Mouse (Mus musculus): ENCODE measurements at regions not wholly inside any gene's neighbourhood (a gene's known extent, or its start where the extent isn't known, plus 50 kb on each side); places are given as distances from the start of the nearest gene placed in this dataset.

DNA sequence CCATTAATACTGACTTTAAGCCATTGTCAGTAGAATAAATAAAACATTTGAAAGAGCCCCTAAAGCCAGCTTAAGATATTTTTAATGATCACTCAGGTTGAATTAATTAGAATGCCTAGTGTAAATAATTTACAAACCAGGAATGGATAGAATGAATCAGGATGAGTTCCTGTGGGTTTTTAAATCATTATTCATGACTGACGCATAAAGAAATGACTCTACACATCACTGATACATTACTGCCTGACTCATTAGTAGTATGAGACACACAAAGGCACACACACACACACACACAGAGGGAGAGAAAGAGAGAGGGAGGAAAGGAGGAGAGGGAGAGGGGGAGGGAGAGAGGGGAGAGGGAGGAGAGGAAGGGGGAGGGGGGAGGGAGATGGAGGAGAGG, 612.0 kb downstream of the Ipmk start:
- DNase-seq (ENCODE audit: low spot score in 2 of 2): no peak

DNA sequence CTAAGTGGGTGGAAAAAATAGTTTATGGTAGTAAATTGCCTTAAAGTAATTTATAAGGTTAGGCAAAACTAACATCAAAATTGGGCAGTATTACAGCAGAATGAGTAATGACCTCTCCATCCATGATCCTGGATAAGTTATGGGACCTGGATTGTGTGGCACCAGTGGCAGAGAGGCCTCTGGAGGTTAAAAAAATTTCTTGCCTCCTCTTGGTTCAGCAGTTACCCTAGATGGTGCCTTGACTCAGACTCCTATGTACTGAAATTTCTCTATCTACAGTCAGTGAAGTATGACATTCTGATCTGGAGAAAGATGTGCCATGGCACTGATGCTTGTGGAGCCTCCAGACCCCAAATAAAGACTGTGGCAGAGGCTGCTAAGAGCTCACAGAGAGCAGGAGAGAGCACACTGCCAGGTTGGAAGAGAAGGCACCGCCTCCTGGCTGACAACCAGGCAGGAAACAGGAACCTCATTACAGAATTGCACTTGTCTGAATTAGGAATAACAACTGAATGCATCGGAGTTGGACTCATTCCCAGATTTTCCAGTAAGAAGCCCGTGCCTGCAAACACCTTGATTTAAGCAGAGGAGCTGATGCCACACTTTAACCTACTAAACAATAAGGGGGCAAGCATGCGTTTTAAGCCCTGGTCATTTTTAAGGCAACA, 613.0 kb downstream of the Ipmk start:
- no peak for DNase-seq (ENCODE audit: low spot score in 2 of 2)

DNA sequence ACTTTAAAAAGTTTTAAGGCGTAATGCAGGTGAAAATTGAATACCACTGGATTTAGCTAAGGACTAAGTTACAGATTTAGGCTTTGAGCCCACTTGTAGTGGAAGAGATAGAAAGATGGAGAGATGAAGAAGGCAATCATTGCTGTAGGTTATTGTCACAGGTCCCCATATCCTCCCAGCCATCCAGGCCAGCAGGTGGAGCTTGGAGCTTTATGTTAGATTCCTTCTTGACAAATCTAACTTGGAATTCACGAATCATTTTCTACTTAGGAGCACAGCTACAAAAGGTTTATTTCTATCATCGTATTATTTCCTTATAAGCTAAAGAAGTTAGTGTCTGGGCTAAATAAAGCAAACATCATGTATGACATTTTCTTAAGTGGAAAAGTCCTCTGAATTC, 630.5 kb downstream of the Ipmk start:
- peak in 1 of 2 experiments; percentile 37 for DNase-seq (ENCODE audit: low spot score in 2 of 2)

DNA sequence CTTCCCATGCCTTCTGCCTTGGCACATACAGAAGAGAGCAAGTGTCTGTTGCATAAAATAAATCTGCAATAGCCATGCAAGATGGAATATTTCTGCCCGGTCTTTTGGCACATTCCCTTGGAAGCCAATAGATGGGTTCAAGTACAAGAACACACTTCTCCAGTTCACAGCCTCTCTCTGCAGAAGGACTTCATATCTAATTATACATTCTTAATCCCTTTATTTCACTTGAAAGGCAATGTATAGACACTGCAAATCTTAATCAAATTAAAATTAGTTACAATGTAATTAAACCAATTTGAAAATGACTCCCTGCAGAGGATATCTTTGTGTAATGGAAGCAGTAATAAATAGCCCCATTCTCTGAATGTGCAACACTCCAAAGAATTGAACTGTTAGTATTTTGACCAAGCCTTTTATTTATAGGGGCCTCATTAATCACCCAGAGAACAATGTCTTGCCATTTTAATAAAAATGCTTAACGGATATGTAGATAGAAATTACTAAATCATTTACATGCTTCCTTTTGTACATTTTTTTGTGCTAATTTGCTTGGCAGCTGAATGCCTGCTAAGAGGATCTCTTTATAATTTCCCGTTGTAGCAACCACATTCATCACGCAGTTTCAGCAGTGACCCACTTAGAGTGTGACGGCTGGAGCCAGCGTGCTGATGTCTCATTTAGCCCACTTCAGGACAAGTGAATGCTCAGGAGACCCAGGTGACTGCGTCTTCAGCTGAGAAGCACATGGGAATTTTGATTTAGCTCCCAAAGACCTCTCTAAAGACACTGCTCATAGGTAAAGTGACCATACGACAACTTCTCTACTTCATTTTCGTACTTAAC, 651.5 kb upstream of the Zwint start:
- no peak for DNase-seq (ENCODE audit: low spot score in 2 of 2)
